Mouse (Mus musculus): ENCODE results near the gene Olfr1294. TPM values are rescaled to one million over a fixed set of nuclear protein-coding genes. Genes with fewer than 3 reads are reported as not detected.

The Olfr1294 gene
- polyA plus RNA-seq (2014; fragmentation: Nextera tagmentation; extraction: Ambion mirVana) = not detected in 2 replicates

DNA sequence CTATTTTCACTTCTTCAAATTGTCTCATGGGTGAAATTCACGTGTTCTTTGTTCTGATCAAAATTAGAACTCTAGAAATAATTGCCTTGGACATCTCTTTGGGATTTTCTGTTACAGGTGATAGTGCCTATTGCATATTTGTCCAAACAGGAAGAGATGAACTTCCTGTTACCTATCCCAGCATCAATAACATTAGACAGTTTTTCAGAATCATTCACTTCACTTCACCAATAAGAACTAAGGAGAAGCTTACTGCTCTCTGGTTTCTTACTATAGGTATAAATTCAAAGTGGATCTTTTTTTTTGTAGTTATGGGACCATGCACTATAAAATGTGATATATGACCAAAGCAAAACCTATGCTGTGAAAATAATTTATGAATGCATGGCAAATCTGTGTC is at the start of gene Olfr1294:
Olfr1294 (minus strand) TSS at position 101 of the 400 bp plus-strand sequence.
- Histone ChIP-seq H3K4me1 (ENCODE audit: control insufficient read depth, insufficient read depth, low read length) (no peaks in the 10 kb centered on the region), H3K36me3 (ENCODE audit: control insufficient read depth, insufficient read depth, low read length) (no peaks in the 10 kb centered on the region), H3K9me3 (ENCODE audit: control insufficient read depth, low read length) (no peaks in the 10 kb centered on the region), H3K27ac (replicated peaks; ENCODE audit: low read depth, low read length) (no peak within 1 kb of the TSS), H3K27me3 (ENCODE audit: control insufficient read depth, insufficient read depth, low read length) (no peaks in the 10 kb centered on the region), H3K4me2 (ENCODE audit: low read depth, severe bottlenecking) (no peak within 1 kb of the TSS), H3K4me3 (ENCODE audit: low read depth, low read length) (no peak within 1 kb of the TSS), H3K9ac (ENCODE audit: low read length) (no peak within 1 kb of the TSS)
- DNase-seq (ENCODE audit: low spot score) (no peak), ATAC-seq (ENCODE audit: insufficient number of reproducible peaks, low FRiP score, low TSS enrichment, low read depth) (no peak)
- WGBS = 70% methylated on average over 1 of the region's 1 CpGs

DNA sequence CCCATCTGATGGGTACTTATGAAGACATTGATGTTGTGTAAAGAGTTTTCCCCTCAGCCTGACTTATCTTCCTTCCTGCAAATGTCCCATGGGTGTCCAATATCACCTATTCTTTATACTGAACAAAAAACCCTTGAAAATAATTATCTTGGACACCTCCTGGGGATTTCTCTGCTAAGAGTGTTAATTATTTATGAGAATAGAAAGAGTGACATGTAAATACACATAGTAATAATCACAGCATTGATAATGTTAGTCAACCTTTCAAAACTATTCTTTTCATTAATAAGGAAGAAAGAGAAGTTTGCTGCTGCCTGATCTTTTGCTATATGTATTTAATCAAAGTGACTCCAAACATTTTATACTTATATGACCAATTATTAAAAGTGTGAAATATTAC is 29.5 kb upstream of the Olfr1294 start, which contains the start of gene Olfr1295:
Olfr1295 (minus strand) TSS at position 101 of the 400 bp plus-strand sequence.
- H3K9ac ChIP-seq (ENCODE audit: low read length) = no peak within 1 kb of the TSS
- no peaks in the 10 kb centered on the region for H3K4me1 ChIP-seq (ENCODE audit: control insufficient read depth, insufficient read depth, low read length)
- H3K9me3 ChIP-seq (ENCODE audit: control insufficient read depth, low read length) = no peaks in the 10 kb centered on the region
- H3K4me3 ChIP-seq (ENCODE audit: low read depth, low read length) = no peak within 1 kb of the TSS
- no peak within 1 kb of the TSS for H3K4me2 ChIP-seq (ENCODE audit: low read depth, severe bottlenecking)
- H3K27me3 ChIP-seq (ENCODE audit: control insufficient read depth, insufficient read depth, low read length) = no peaks in the 10 kb centered on the region
- no peak within 1 kb of the TSS for H3K27ac ChIP-seq (replicated peaks; ENCODE audit: low read depth, low read length)
- DNase-seq (ENCODE audit: low spot score) = no peak
- ATAC-seq (ENCODE audit: insufficient number of reproducible peaks, low FRiP score, low TSS enrichment, low read depth) = no peak
- no peaks in the 10 kb centered on the region for H3K36me3 ChIP-seq (ENCODE audit: control insufficient read depth, insufficient read depth, low read length)

DNA sequence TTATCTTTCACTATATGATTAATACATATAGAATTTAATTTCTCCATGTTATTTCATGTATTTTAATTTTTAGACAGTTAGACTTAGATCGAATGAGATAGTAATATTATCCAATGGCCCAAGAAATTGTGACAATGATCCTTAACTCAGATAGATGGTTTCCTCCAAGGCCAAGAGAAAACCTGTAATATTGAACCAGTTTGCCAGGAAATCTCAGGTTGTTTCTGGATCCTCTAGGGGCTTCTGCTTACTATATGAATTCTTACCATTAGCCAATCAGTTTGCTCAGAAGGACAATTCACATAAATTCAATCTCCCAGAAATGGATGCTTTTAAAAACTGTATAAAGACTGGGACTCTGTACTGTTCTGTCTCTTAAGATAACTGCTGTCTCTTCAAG is 15.2 kb downstream of the Olfr1294 start, which contains the start of gene Olfr1293-ps:
Olfr1293-ps (plus strand) TSS at position 301 of the 400 bp plus-strand sequence.
- no peak for ATAC-seq (ENCODE audit: insufficient number of reproducible peaks, low FRiP score, low TSS enrichment, low read depth)
- Histone ChIP-seq H3K9ac (ENCODE audit: low read length) (no peak within 1 kb of the TSS), H3K4me2 (ENCODE audit: low read depth, severe bottlenecking) (no peak within 1 kb of the TSS), H3K9me3 (ENCODE audit: control insufficient read depth, low read length) (no peaks in the 10 kb centered on the region), H3K36me3 (ENCODE audit: control insufficient read depth, insufficient read depth, low read length) (no peaks in the 10 kb centered on the region), H3K4me1 (ENCODE audit: control insufficient read depth, insufficient read depth, low read length) (no peaks in the 10 kb centered on the region), H3K27me3 (ENCODE audit: control insufficient read depth, insufficient read depth, low read length) (no peaks in the 10 kb centered on the region), H3K27ac (replicated peaks; ENCODE audit: low read depth, low read length) (no peak within 1 kb of the TSS), H3K4me3 (ENCODE audit: low read depth, low read length) (no peak within 1 kb of the TSS)
- WGBS = 89% methylated on average over 1 of the region's 1 CpGs
- DNase-seq (ENCODE audit: low spot score) = no peak

DNA sequence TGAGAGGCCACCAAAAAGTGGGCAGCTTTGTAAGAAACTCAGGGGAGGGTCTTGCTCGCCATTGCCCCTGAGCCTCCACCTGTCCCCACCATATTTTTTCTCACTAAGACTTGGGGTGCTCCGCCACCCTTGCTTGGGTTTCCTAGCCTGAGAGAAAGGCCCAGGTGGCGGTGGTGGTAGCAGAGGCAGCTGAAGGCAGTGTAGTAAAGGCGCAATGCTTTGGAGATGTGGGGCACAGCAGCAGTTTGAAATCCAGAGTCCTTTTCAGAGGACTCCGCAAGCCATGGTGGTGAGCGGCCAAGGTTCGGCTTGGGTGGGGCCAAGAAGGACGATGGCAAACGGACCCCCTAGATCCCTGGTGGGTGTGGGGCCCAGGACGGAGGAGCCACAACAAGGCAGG is 22.6 kb downstream of the Olfr1294 start:
- ATAC-seq (ENCODE audit: insufficient number of reproducible peaks, low FRiP score, low TSS enrichment, low read depth) = no peak
- no peaks in the 10 kb centered on the region for H3K36me3 ChIP-seq (ENCODE audit: control insufficient read depth, insufficient read depth, low read length)
- H3K27ac ChIP-seq (replicated peaks; ENCODE audit: low read depth, low read length) = no peak overlapping the region
- H3K4me2 ChIP-seq (ENCODE audit: low read depth, severe bottlenecking) = no peak overlapping the region
- H3K9me3 ChIP-seq (ENCODE audit: control insufficient read depth, low read length) = no peaks in the 10 kb centered on the region
- DNase-seq (ENCODE audit: low spot score) = no peak
- 92% methylated on average over 10 of the region's 10 CpGs for WGBS
- H3K27me3 ChIP-seq (ENCODE audit: control insufficient read depth, insufficient read depth, low read length) = no peaks in the 10 kb centered on the region
- no peak overlapping the region for H3K4me3 ChIP-seq (ENCODE audit: low read depth, low read length)
- H3K9ac ChIP-seq (ENCODE audit: low read length) = no peak overlapping the region
- H3K4me1 ChIP-seq (ENCODE audit: control insufficient read depth, insufficient read depth, low read length) = no peaks in the 10 kb centered on the region

DNA sequence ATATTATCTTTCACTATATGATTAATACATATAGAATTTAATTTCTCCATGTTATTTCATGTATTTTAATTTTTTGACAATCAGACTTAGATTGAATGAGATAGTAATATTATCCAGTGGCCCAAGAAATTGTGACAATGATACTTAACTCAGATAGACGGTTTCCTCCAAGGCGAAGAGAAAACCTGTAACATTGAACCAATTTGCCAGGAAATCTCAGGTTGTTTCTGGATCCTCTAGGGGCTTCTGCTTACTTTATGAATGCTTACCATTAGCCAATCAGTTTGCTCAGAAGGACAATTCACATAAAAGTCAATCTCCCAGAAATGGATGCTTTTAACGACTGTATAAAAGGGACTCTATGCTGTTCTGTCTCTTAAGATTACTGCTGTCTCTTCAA is 43.2 kb downstream of the Olfr1294 start, which contains the start of gene Olfr1291-ps1:
Olfr1291-ps1 (plus strand) TSS at position 301 of the 400 bp plus-strand sequence.
- 91% methylated on average over 3 of the region's 3 CpGs for WGBS
- ATAC-seq (ENCODE audit: insufficient number of reproducible peaks, low FRiP score, low TSS enrichment, low read depth) (no peak), DNase-seq (ENCODE audit: low spot score) (no peak)
- H3K27me3 ChIP-seq (ENCODE audit: control insufficient read depth, insufficient read depth, low read length) = no peaks in the 10 kb centered on the region
- H3K4me1 ChIP-seq (ENCODE audit: control insufficient read depth, insufficient read depth, low read length) = no peaks in the 10 kb centered on the region
- no peak within 1 kb of the TSS for H3K4me3 ChIP-seq (ENCODE audit: low read depth, low read length)
- no peak within 1 kb of the TSS for H3K4me2 ChIP-seq (ENCODE audit: low read depth, severe bottlenecking)
- no peak within 1 kb of the TSS for H3K9ac ChIP-seq (ENCODE audit: low read length)
- no peaks in the 10 kb centered on the region for H3K9me3 ChIP-seq (ENCODE audit: control insufficient read depth, low read length)
- no peak within 1 kb of the TSS for H3K27ac ChIP-seq (replicated peaks; ENCODE audit: low read depth, low read length)
- no peaks in the 10 kb centered on the region for H3K36me3 ChIP-seq (ENCODE audit: control insufficient read depth, insufficient read depth, low read length)

DNA sequence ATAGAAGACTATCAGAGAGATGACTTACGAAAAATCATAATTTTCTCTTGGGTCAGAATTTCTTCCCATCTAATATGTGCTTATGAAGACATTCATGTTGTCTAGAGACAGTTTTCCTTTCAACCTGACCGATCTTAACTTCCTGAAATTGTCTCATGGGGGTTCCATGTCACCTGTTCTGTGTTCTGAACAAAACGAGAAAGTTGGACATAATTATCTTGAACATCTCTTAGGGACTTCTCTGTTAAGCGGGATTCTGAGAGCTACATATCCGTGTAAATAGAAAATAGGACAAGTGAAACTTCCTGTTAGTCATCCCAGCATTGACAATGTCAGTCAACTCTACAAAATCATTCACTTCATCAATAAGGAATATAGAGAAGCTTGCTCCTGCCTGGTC is 46.4 kb downstream of the Olfr1294 start, which contains the start of gene Olfr1290:
Olfr1290 (minus strand) TSS at position 101 of the 400 bp plus-strand sequence.
- 82% methylated on average over 5 of the region's 5 CpGs for WGBS
- H3K4me2 ChIP-seq (ENCODE audit: low read depth, severe bottlenecking) = no peak within 1 kb of the TSS
- H3K27ac ChIP-seq (replicated peaks; ENCODE audit: low read depth, low read length) = no peak within 1 kb of the TSS
- no peaks in the 10 kb centered on the region for H3K27me3 ChIP-seq (ENCODE audit: control insufficient read depth, insufficient read depth, low read length)
- no peaks in the 10 kb centered on the region for H3K36me3 ChIP-seq (ENCODE audit: control insufficient read depth, insufficient read depth, low read length)
- H3K9me3 ChIP-seq (ENCODE audit: control insufficient read depth, low read length) = no peaks in the 10 kb centered on the region
- H3K4me1 ChIP-seq (ENCODE audit: control insufficient read depth, insufficient read depth, low read length) = no peaks in the 10 kb centered on the region
- no peak for DNase-seq (ENCODE audit: low spot score)
- no peak for ATAC-seq (ENCODE audit: insufficient number of reproducible peaks, low FRiP score, low TSS enrichment, low read depth)
- no peak within 1 kb of the TSS for H3K9ac ChIP-seq (ENCODE audit: low read length)
- H3K4me3 ChIP-seq (ENCODE audit: low read depth, low read length) = no peak within 1 kb of the TSS

Other genes starting within 250 kb of the Olfr1294 start
- gene Olfr1279, start 239.7 kb downstream of the Olfr1294 start, polyA plus RNA-seq (2014; fragmentation: Nextera tagmentation; extraction: Ambion mirVana) = not detected in 2 replicates
- not detected in 2 replicates for gene Olfr1280, start 226.3 kb downstream of the Olfr1294 start, polyA plus RNA-seq (2014; fragmentation: Nextera tagmentation; extraction: Ambion mirVana)
- gene Olfr1281, start 213.8 kb downstream of the Olfr1294 start, polyA plus RNA-seq (2014; fragmentation: Nextera tagmentation; extraction: Ambion mirVana) = not detected in 2 replicates
- gene Olfr1282, start 204.2 kb downstream of the Olfr1294 start, polyA plus RNA-seq (2014; fragmentation: Nextera tagmentation; extraction: Ambion mirVana) = not detected in 2 replicates
- gene Olfr1283, start 173.5 kb downstream of the Olfr1294 start, polyA plus RNA-seq (2014; fragmentation: Nextera tagmentation; extraction: Ambion mirVana) = not detected in 2 replicates
- gene Olfr1284, start 164.8 kb downstream of the Olfr1294 start, polyA plus RNA-seq (2014; fragmentation: Nextera tagmentation; extraction: Ambion mirVana) = not detected in 2 replicates
- not detected in 2 replicates for gene Olfr1286, start 117.2 kb downstream of the Olfr1294 start, polyA plus RNA-seq (2014; fragmentation: Nextera tagmentation; extraction: Ambion mirVana)
- gene Olfr1287, start 91.1 kb downstream of the Olfr1294 start, polyA plus RNA-seq (2014; fragmentation: Nextera tagmentation; extraction: Ambion mirVana) = not detected in 2 replicates
- gene Olfr1288, start 66.2 kb downstream of the Olfr1294 start, polyA plus RNA-seq (2014; fragmentation: Nextera tagmentation; extraction: Ambion mirVana) = not detected in 2 replicates
- gene Olfr1289, start 59.5 kb downstream of the Olfr1294 start, polyA plus RNA-seq (2014; fragmentation: Nextera tagmentation; extraction: Ambion mirVana) = not detected in 2 replicates
- gene Olfr1290, start 46.5 kb downstream of the Olfr1294 start, polyA plus RNA-seq (2014; fragmentation: Nextera tagmentation; extraction: Ambion mirVana) = not detected in 2 replicates
- gene Olfr1291-ps1, start 43.1 kb downstream of the Olfr1294 start, polyA plus RNA-seq (2014; fragmentation: Nextera tagmentation; extraction: Ambion mirVana) = not detected in 2 replicates
- gene Olfr1293-ps, start 15.1 kb downstream of the Olfr1294 start, polyA plus RNA-seq (2014; fragmentation: Nextera tagmentation; extraction: Ambion mirVana) = not detected in 2 replicates
- gene Olfr1295, start 29.4 kb upstream of the Olfr1294 start, polyA plus RNA-seq (2014; fragmentation: Nextera tagmentation; extraction: Ambion mirVana) = not detected in 2 replicates
- not detected in 2 replicates for gene Olfr1297, start 86.2 kb upstream of the Olfr1294 start, polyA plus RNA-seq (2014; fragmentation: Nextera tagmentation; extraction: Ambion mirVana)
- not detected in 2 replicates for gene Olfr1298, start 108.9 kb upstream of the Olfr1294 start, polyA plus RNA-seq (2014; fragmentation: Nextera tagmentation; extraction: Ambion mirVana)
- gene Olfr1299, start 121.1 kb upstream of the Olfr1294 start, polyA plus RNA-seq (2014; fragmentation: Nextera tagmentation; extraction: Ambion mirVana) = not detected in 2 replicates
- not detected in 2 replicates for gene Olfr1301, start 210.7 kb upstream of the Olfr1294 start, polyA plus RNA-seq (2014; fragmentation: Nextera tagmentation; extraction: Ambion mirVana)
- gene Olfr1302, start 237.1 kb upstream of the Olfr1294 start, polyA plus RNA-seq (2014; fragmentation: Nextera tagmentation; extraction: Ambion mirVana) = not detected in 2 replicates

Measured in limb, embryonic 11.5 days (tissue).